Mouse (Mus musculus) splenic B cell, adult 2 months (primary cell): ENCODE measurements at regions not wholly inside any gene's neighbourhood (a gene's known extent, or its start where the extent isn't known, plus 50 kb on each side); places are given as distances from the start of the nearest gene placed in this dataset.

ENCODE experiments used
- DNase-seq: peaks from one replicate; pipeline ENCODE4 v3.0.0-alpha.2; 2011; ENCODE audit warnings: low read depth, low spot score
- H3K27me3 ChIP-seq: 2 replicates; pipeline ENCODE4 v1.6.1; 2012; ENCODE audit warnings: mild to moderate bottlenecking, low read length, moderate library complexity, mixed read lengths; ENCODE audit not compliant: control insufficient read depth, poor library complexity, insufficient read depth, severe bottlenecking
- H3K36me3 ChIP-seq: 2 replicates; pipeline ENCODE4 v1.6.1; 2012; ENCODE audit warnings: mild to moderate bottlenecking, low read length, moderate library complexity, mixed read lengths; ENCODE audit not compliant: control insufficient read depth, poor library complexity, insufficient read depth, severe bottlenecking

DNA sequence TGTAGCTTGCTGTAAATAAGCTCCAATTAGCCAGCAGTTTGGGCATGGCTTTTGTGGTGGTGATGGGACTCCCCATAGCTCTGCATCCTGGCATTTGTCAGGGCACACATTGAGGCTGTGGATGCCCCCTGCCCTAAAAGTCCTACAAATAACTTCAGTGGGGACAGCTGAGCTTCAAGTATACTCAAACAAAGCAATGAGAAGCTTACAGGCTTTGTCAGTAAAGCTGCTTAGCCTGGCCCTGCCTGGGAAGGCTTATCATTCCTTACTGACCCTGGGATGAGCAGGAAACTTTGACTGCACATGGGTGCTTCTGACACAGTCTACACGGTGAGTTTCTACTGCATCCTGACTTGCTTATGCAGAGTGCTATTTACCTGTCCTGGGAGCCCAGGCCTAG lies 420.5 kb upstream of the Mki67 start:
- DNase-seq: no peak
- Histone ChIP-seq H3K27me3 (no peaks in the 10 kb centered on the region), H3K36me3 (no peaks in the 10 kb centered on the region)

DNA sequence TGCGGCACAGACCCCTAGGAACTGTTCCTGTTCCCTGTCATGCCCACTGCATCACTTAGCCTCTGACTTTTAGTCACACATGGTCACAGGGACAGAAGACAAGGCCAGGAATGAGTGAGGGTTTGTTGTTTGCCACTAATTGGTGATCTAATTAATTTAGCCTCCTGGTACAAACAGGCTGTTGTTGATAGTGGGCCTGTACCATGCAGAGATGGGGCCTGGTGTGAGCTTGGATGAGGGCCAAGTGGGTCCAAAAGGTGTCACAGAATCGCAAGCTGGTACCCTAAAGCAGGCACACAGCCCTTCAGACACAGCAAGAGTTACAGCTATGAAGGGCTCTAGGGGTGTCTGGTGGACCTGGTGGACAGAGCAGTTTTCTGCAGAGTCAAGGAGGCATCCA lies 421.2 kb upstream of the Mki67 start:
- no peak for DNase-seq
- Histone ChIP-seq H3K27me3 (no peaks in the 10 kb centered on the region), H3K36me3 (no peaks in the 10 kb centered on the region)

- no peak for DNase-seq
- no peaks in the 10 kb centered on the region for H3K27me3 ChIP-seq
- H3K36me3 ChIP-seq: no peaks in the 10 kb centered on the region
These were observed 421.9 kb upstream of the Mki67 start for GRCm38 (mm10) chr7:136137831-136138602.

GRCm38 (mm10) chr7:136142832-136143231 lies 426.7 kb upstream of the Mki67 start:
- H3K36me3 ChIP-seq: no peaks in the 10 kb centered on the region
- DNase-seq: no peak
- H3K27me3 ChIP-seq: no peaks in the 10 kb centered on the region

DNA sequence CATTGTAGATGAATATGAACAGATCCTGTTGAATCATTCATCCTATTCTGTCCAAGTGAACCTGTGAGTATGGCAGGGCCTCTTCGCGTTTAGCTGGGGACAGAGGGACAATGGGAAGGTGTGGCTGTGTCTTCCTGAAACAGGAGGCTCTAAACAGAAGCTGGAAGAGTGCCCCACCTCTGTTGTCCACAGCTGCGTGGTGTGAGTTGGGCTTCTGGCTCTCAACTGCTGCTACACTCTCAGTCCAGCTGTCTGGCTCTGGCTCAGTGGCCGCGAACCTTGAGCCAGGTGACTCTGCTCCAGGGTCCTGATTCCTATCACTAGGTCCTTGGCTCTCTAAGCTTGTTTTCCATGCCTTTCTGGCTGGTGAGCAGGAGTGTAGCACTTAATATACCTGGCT lies 434.0 kb upstream of the Mki67 start:
- no peaks in the 10 kb centered on the region for H3K27me3 ChIP-seq
- no peak for DNase-seq
- no peaks in the 10 kb centered on the region for H3K36me3 ChIP-seq

DNA sequence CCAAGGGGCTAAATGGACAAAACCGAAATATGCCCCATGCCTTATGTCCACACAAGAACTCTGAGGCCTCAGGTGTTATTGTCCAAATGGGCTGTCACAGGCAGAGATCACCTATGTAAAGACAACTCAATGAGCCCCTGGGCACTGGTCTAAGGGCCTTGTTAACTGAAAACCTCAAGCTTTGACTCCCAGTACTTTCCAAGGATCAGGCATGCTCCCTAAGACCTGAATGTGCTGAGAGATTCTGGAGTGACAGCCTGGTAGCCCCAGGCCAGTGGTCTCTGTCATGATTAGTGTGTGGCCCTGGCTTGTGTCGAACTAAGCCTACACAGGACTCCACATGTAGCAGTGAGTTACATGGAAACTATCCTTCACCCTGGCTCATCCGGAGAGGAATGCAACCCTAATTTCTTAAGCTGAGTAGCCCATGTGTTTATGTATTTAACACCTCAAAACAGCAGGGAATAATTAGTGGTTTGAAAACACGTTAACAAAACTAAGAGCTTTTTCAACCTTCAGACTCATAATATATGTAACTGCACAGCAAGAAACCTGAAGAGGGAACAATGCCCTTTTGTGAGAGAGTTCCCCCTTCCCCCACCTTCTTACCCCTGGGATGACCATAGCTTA lies 435.3 kb upstream of the Mki67 start:
- no peaks in the 10 kb centered on the region for H3K27me3 ChIP-seq
- no peak for DNase-seq
- no peaks in the 10 kb centered on the region for H3K36me3 ChIP-seq

GRCm38 (mm10) chr7:136152470-136152869 lies 436.3 kb upstream of the Mki67 start:
- Histone ChIP-seq H3K36me3 (no peaks in the 10 kb centered on the region), H3K27me3 (no peaks in the 10 kb centered on the region)
- DNase-seq: no peak

DNA sequence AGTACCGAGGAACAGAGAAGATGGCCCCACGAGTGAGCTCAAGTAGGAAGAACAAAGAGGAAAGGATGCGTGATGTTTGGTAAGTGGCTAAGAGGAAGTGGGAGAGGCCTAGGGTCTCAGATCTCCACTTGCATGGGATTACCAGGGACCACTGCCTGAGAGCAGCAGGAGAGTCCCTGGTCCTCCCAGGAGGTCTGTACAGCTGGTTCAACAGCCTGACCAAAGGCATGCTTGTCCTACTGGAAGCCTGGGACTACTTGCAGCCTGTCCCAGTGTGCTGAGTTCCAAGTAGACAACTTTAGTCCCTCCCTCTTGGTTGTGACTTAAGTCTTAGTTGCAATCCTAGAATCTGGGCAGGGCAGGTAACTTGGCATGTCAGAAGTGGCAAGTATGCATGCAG lies 437.5 kb upstream of the Mki67 start:
- no peaks in the 10 kb centered on the region for H3K36me3 ChIP-seq
- H3K27me3 ChIP-seq: no peaks in the 10 kb centered on the region
- no peak for DNase-seq

DNA sequence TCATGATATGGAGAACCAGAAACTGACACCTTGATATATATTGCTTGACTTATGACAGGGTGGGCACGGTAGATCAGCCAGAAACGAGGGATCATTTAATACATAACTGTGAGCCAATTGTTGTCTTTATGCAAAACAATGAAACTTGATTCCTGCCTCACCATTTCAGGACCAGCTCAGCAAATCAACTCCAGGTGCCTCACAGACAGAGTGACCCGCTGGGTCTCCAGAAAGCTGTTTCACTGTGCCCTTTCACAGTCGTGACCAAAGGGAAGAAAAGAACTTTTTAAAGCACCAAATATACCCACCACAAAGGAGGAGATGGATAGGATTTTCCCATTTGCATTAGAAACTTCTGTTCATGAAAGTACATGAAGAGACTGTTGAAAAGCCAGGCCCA lies 443.0 kb upstream of the Mki67 start:
- H3K36me3 ChIP-seq: no peaks in the 10 kb centered on the region

GRCm38 (mm10) chr7:136161526-136161925 lies 445.4 kb upstream of the Mki67 start:
- no peaks in the 10 kb centered on the region for H3K27me3 ChIP-seq
- H3K36me3 ChIP-seq: no peaks in the 10 kb centered on the region
- DNase-seq: no peak

More for the DNA sequence above, 443.0 kb upstream of the Mki67 start:
- no peaks in the 10 kb centered on the region for H3K27me3 ChIP-seq
- DNase-seq: no peak

DNA sequence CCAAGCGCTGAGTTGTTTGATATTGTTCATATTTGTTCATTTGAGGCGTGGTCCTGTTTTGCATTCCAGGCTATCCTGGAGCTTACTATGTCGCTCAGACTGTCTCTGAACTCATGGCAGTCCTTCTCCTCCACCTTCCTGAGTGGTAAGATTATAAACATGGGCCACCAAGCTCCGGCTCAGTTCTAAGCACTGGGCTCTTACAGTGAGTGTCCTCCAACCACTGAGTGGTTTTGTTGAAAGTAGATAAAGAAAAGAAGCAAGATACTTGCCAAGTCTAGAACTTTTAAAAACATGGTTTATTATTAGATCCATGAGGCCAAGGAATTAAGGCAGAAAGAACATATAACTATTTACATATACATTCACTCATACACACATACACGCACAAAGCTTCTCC lies 448.7 kb upstream of the Mki67 start:
- H3K36me3 ChIP-seq: no peaks in the 10 kb centered on the region
- no peak for DNase-seq
- no peaks in the 10 kb centered on the region for H3K27me3 ChIP-seq

- Histone ChIP-seq H3K27me3 (no peaks in the 10 kb centered on the region), H3K36me3 (no peaks in the 10 kb centered on the region)
- no peak for DNase-seq
These were observed 453.1 kb upstream of the Mki67 start for GRCm38 (mm10) chr7:136169261-136169660.

GRCm38 (mm10) chr7:136176373-136176772 lies 460.2 kb upstream of the Mki67 start:
- no peak for DNase-seq
- Histone ChIP-seq H3K36me3 (no peaks in the 10 kb centered on the region), H3K27me3 (no peaks in the 10 kb centered on the region)

- DNase-seq: no peak
- Histone ChIP-seq H3K27me3 (no peaks in the 10 kb centered on the region), H3K36me3 (no peaks in the 10 kb centered on the region)
These were observed 464.8 kb upstream of the Mki67 start for GRCm38 (mm10) chr7:136180996-136181395.

DNA sequence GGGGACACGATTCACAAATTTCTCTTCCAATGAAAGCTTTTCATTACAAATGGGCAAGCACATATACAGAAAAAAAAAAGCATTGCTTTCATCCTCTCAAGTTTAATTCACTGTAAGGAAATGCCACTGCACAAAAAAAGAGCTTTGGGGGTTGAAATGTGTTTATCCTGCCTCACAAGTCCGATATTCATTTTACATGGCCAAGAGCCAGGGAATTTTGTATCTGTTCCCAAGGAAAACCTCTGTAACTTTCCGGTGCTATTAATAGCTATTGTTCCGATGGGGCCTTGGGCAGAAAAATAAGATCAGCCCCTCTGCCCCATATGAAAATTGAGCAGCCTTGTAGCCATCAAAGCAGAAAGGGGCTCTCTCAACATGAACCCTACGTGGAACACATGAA lies 465.9 kb upstream of the Mki67 start:
- Histone ChIP-seq H3K27me3 (no peaks in the 10 kb centered on the region), H3K36me3 (no peaks in the 10 kb centered on the region)
- DNase-seq: no peak
